Mouse (Mus musculus) brain, embryonic 14.5 days (tissue): ENCODE results near the gene Rbm5.

ENCODE experiments used
- CTCF ChIP-seq: fragments of 200-500 bp; IDR thresholded peaks from 2 replicates; pipeline ENCODE4 v1.5.1; 2012; ENCODE audit warnings: inconsistent platforms, mild to moderate bottlenecking, moderate library complexity, borderline replicate concordance; ENCODE audit not compliant: insufficient read depth, insufficient read length; ENCODE audit errors: extremely low read depth
- POLR2A ChIP-seq: fragments of 200-500 bp; IDR thresholded peaks from 2 replicates; pipeline ENCODE4 v1.6.1; 2012; ENCODE audit warnings: mild to moderate bottlenecking, inconsistent platforms, borderline replicate concordance; ENCODE audit not compliant: poor library complexity, insufficient read depth, insufficient read length, severe bottlenecking; ENCODE audit errors: extremely low read depth

DNA sequence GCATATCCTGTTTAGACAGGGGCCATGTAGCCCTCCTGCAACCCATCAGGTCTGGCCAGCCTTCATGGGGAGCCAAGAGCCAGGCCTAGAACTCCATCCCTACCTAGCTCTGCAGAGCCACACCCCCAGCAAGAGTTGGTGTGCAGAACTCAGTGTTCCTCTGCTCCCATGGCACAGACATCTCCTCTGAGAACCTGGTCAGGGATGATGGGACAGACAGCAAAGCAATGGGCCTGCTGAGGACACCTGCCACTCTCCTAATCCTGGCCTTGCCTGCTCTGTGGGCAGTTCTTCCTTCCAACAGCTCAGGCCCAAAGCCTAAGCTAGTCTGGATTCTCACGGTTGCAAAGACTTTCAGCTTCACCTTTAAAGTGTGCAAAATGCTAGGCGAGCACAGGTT, 55.2 kb downstream of the Rbm5 start:
- TF ChIP-seq POLR2A (no peak), CTCF (no peak)
